Mouse (Mus musculus): ENCODE results near the gene Ammecr1.
A peak's percentile ranks its signal among the peaks of the same experiment; 100 is the strongest.

Gene Ammecr1

GRCm38 (mm10) chrX:142914208-142914607 is 52.3 kb downstream of the Ammecr1 start:
- DNase-seq: no peak

DNA sequence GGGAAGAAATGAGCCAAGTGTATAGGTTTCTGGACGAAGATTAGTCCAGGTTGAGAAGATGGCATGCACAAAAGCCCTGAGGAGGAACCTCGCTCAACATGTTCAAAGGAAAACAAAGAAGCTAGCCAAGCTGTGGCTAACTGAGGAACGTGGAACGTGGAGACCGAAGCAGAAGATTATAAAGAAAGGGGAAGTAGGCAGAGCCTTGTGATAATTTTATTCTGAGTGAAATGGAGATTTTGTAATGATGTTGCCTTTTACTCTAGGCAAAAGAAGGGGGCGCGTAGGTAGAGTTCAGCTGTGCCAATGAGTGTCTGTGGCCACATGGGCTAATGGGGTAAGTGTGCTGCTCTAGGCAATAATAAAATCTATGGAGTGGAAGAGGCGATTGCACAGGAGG is 62.7 kb downstream of the Ammecr1 start:
- DNase-seq: no peak

GRCm38 (mm10) chrX:142902599-142902998 is 63.9 kb downstream of the Ammecr1 start:
- DNase-seq: no peak

DNA sequence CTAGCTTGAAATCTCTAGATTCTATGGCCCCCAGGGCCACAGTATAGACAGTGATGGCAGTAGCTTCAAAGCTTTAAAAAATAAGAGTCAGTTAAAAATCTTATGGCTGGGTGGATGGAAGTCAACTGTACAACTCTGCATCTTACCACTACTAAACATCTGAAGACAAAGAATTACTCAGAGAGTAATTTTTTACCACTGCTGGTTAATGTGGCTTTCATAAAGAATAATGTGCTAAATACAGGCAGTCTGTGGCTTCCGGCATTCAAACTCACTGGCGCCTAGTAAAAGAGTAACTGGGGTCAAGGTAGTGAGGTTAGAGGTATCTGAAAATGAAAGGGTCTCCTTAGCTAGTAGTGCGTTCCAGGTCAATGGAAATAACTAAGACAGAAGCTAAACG is 64.6 kb downstream of the Ammecr1 start:
- no peak for DNase-seq

- no peak for DNase-seq
Measured at GRCm38 (mm10) chrX:142898295-142898887, 68.1 kb downstream of the Ammecr1 start.

DNA sequence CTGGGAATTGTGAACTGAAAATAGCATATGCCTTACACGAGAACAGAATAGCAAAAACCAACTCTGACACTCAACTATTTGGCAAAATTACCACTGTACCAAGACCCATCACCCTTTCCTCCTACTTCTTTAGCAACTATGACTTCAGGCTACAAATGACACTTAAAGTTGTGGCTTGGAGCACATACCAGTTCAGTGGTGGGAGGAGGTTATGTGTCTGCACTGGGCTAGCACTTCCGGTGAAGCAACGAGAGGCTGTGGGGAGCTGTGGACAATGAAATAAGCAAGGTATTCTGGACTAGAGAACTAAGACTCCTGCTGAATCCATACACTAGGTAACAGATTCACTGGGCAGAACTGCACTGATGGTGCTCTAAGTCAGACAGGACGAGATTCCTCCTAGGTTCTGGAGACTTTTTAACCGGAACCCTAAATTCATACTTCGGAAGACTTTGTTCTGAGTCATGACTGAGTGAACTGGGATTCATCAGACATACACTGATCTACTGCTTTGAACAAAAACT is 69.0 kb downstream of the Ammecr1 start:
- DNase-seq: no peak

DNA sequence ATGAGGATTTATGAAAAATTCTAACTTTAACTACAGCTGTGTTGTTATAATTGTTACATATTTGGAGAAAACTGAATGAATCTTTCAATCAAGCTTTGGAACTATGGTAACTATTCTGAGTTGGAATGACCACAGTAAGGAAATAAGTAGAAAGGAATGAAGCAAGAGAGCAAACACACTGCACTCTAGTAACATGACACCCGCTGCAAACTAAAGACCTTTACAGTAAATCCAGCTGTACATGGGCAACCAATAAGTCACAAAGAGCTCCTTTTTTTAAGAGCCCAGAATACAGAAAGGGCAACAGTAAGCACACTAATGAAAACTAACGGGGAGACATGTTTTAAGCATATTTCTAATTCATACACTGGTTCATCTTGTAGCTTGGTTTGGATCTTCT is 71.2 kb downstream of the Ammecr1 start:
- DNase-seq: no peak

DNA sequence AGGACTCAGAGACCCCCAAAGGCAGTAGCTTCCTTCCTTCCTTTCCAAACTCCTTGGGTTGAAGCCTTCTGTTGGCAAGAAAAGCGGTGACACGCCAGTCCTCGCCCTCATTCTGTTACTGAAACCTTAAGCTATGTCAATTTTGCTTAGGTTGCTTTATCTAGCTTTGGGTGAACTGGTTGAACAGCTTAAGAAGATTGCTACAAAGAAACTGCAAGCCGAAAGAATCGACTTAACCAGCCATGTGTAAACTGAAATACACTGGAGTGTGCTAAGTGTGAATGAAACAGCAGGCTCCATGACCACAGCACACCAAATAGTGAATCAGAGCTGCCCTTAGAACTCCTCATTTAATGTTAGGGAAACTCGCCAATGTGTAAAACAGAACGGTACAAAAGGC is 80.6 kb downstream of the Ammecr1 start:
- no peak for DNase-seq

DNA sequence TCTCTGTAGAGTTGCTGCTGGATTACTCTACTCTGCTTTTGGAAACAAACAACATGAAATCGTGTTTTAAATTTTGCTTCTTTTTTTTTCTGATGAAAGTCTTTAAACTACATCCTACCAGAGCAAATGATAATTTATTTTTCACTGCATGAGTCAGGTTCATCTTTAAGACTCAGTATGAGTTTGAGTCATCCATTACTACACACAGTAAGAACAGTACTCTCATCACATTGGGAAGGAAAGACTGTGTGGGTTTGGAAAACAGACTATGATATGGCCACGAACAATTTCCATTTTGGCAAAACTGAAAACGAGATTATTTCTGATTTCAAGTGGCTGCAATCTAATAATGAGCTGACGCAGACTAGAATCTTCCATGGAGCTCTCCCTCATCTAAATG is 82.9 kb downstream of the Ammecr1 start:
- DNase-seq: no peak

DNA sequence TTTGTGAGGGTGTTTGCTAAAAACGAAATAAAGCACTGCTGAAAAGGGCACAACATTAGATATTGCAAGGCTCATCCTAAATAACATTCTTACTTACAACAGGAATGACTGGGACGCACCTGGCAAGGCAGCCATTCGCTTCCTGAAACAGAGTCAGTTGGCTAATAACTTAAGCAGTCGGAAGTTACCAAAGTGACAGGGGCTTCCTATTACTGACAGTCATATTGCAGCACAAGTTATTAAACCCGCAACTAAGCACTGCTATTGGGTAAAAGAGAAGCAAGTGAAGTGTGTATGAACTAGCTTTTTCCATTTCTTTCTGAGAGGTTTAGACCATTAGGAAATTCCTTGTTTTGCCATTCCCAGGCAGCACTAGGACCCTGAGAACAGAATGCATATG is 84.3 kb downstream of the Ammecr1 start:
- no peak for DNase-seq

DNA sequence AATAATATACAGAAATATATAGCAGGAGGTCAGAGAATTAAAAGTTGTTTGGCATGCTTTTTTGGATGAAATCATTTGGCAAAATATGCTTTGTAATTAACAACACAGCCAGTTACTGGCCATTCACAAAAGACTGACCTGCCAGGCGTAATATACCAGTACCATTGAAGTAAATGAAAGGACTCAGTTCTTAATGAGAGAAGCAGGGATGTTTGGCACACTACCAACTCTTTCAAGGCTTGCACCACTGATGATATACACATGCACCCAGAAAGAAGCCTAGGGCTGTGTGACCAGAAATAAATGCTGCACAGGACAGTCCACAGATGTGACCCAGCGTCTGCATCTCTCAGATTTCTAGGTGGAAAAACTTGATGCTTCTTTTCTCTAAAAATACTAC is 96.7 kb downstream of the Ammecr1 start:
- DNase-seq: no peak

DNA sequence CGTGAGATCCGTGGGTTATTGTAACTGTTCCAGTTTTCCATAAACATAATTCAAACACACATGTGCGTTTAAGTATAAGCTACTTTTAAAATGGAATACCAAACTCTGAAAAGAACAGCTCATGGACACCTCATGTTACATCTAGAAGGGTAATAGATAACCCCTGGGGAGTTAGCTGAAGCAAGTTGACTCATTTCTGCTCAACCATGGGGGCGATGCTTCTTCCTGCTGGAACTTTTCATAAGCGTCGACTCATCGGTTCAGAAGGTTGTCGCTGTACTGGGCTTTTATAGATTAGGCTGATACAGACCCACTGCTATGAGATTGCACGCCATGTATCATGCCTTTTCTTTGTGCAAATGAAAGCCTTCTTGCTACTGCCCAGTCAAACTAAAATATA is 118.5 kb downstream of the Ammecr1 start:
- DNase-seq: no peak

GRCm38 (mm10) chrX:142846266-142846665 is 120.3 kb downstream of the Ammecr1 start:
- no peak for DNase-seq

GRCm38 (mm10) chrX:142841916-142842315 is 124.6 kb downstream of the Ammecr1 start:
- no peak for DNase-seq

DNA sequence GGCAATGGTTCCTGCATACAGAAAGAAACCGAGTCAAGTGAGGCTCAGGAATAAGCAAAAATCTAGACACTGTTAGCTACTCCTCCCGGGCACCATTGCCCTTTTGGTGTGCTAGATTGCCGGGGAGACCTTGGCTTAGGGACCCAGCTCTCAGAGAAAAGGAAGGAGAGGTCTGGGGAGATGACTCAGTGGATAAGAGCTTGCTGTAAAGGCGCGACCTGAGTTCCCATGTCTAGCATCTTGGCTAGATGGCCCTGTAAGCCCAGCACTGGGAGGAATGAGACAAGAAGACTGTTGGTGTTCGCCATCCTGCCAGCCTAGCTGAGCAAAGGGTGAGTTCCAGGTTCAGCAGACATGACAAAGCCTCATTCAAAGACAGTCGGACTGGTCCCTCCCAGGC is 127.1 kb downstream of the Ammecr1 start:
- DNase-seq: no peak

- DNase-seq: no peak
Measured at GRCm38 (mm10) chrX:142838841-142839240, 127.7 kb downstream of the Ammecr1 start.

DNA sequence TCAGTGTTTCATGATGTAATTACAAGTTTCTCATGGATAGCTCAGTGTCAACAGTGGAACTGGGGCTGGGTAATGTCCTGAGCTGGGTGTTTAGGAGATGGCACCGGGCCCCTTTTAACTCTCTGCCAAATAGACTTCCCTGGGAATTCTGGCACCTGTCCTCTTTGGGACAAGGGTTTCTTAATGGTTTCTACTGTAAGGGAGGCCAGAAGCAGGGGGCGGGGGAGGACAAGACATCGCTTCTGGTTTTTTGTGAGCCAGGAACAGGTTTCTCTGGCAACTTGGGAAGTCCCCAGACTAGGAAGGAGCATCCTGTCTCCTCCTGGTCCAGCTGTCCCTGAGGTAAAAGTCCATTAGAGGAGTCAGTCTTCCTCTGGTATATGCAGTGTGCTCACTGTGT is 129.2 kb downstream of the Ammecr1 start:
- no peak for DNase-seq

GRCm38 (mm10) chrX:142836399-142836798 is 130.1 kb downstream of the Ammecr1 start:
- no peak for DNase-seq

GRCm38 (mm10) chrX:142834807-142835206 is 131.7 kb downstream of the Ammecr1 start:
- no peak for DNase-seq

- DNase-seq: no peak
Measured at GRCm38 (mm10) chrX:142833164-142833796, 133.2 kb downstream of the Ammecr1 start.

DNA sequence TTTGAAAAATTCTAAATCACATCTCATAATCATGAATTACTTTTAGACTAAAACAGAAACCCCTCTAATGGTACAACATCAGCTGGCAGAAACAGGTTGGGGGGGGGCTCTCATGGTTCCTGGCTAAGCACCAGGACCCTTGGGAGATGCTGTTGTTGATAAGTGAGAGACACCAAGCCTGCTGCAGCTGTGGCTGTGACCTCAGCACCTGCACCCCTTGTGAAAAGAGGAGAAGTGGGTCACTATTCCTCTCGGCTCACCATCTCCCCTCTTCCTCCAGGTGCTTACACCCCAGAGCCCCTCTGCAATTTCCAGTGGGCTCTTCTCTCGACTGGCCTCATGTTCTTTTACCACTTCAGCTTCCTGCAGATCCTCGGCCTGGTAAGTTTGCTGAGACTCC is 134.3 kb downstream of the Ammecr1 start:
- DNase-seq: peak; percentile 69

DNA sequence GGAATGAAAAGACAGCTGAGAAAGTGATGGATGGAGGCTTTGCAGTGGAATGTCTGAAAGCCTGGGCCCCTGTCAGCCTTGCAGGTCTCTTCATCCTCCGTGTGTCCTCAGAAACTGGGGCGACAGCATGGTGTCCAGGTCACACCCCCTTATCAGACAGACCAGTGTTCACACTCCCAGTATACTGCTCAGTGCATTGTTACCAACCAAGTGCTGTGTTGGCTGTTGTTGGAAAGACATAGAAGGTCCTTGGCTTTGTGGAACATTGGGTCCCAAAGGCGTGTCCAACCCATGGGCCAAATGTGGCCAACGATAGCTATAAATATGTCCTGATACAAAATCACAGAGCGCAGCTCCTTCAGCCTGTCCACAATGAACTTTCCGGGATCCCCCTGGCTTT is 136.0 kb downstream of the Ammecr1 start:
- DNase-seq: no peak

- no peak for DNase-seq
Measured at GRCm38 (mm10) chrX:142829866-142830470, 136.6 kb downstream of the Ammecr1 start.

DNA sequence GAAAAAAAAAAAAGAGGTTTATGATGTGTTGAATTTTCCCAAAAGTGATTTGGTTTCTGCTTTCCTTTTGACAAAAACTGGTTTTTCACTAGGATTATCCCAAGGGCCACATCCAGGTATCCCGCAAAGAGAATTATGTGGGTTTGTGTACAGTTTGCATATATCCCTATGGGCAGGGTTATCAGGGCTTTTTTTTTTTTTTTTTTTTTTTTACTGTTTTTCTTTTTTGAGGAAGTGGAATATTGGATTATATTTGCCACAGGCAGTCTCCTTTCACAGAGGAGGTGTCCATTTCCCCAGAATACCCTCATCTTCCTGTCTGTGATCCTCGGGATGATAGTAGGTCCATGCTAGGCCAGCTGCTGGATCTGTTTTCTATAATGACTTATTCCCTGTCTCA is 137.3 kb downstream of the Ammecr1 start:
- no peak for DNase-seq
